Mouse (Mus musculus): ENCODE data around the gene Gpr183. TPM values are rescaled to one million over a fixed set of nuclear protein-coding genes. Genes with fewer than 3 reads are reported as not detected.

Gene Gpr183
- polyA plus RNA-seq, 1 experiment: 10.3 TPM

- TF ChIP-seq POLR2A (IDR thresholded peaks at IDR 0.05; ENCODE audit: control insufficient read depth, extremely low read depth, insufficient read depth, low read length, poor library complexity): no peak
- TF ChIP-seq CTCF (IDR thresholded peaks at IDR 0.05; ENCODE audit: borderline replicate concordance, control insufficient read depth, extremely low read depth, insufficient read depth, low read length, poor library complexity): no peak
- Histone ChIP-seq H3K36me3 (ENCODE audit: control insufficient read depth, insufficient read depth, low read length) (no peaks in the 10 kb centered on the region), H3K4me1 (replicated peaks; ENCODE audit: control insufficient read depth, insufficient read depth, low read length) (peaks cover 45% of the 10 kb centered on the region), H3K4me3 (ENCODE audit: control insufficient read depth, insufficient read depth, low read length) (no peak overlapping the region), H3K27ac (ENCODE audit: control insufficient read depth, insufficient read depth, low read length) (no peak overlapping the region), H3K27me3 (ENCODE audit: control insufficient read depth, insufficient read depth, low read length) (no peaks in the 10 kb centered on the region)
- 60% methylated on average over 5 of the region's 5 CpGs for WGBS
- no peak for DNase-seq
Observed at GRCm38 (mm10) chr14:121949897-121950296, 15.1 kb downstream of the Gpr183 start.

GRCm38 (mm10) chr14:121949436-121949835, 15.6 kb downstream of the Gpr183 start:
- Histone ChIP-seq H3K4me3 (ENCODE audit: control insufficient read depth, insufficient read depth, low read length) (no peak overlapping the region), H3K4me1 (replicated peaks; ENCODE audit: control insufficient read depth, insufficient read depth, low read length) (peaks cover 40% of the 10 kb centered on the region), H3K36me3 (ENCODE audit: control insufficient read depth, insufficient read depth, low read length) (no peaks in the 10 kb centered on the region), H3K27me3 (ENCODE audit: control insufficient read depth, insufficient read depth, low read length) (no peaks in the 10 kb centered on the region), H3K27ac (ENCODE audit: control insufficient read depth, insufficient read depth, low read length) (0 out of 2 replicates have a peak overlapping the region, but pooled peaks have one; percentile 15)
- no peak for TF ChIP-seq CTCF (IDR thresholded peaks at IDR 0.05; ENCODE audit: borderline replicate concordance, control insufficient read depth, extremely low read depth, insufficient read depth, low read length, poor library complexity)
- TF ChIP-seq POLR2A (IDR thresholded peaks at IDR 0.05; ENCODE audit: control insufficient read depth, extremely low read depth, insufficient read depth, low read length, poor library complexity): no peak
- DNase-seq: no peak
- WGBS: 96% methylated on average over 3 of the region's 3 CpGs

GRCm38 (mm10) chr14:121947966-121948365, 17.0 kb downstream of the Gpr183 start:
- H3K4me1 ChIP-seq (replicated peaks; ENCODE audit: control insufficient read depth, insufficient read depth, low read length): peaks cover 31% of the 10 kb centered on the region
- H3K27me3 ChIP-seq (ENCODE audit: control insufficient read depth, insufficient read depth, low read length): no peaks in the 10 kb centered on the region
- no peak overlapping the region for H3K4me3 ChIP-seq (ENCODE audit: control insufficient read depth, insufficient read depth, low read length)
- no peak overlapping the region; the same call in 1 of the 2 replicates for H3K27ac ChIP-seq (ENCODE audit: control insufficient read depth, insufficient read depth, low read length)
- DNase-seq: no peak
- no peaks in the 10 kb centered on the region for H3K36me3 ChIP-seq (ENCODE audit: control insufficient read depth, insufficient read depth, low read length)
- WGBS: 90% methylated on average over 3 of the region's 3 CpGs
- TF ChIP-seq CTCF (IDR thresholded peaks at IDR 0.05; ENCODE audit: borderline replicate concordance, control insufficient read depth, extremely low read depth, insufficient read depth, low read length, poor library complexity): no peak
- TF ChIP-seq POLR2A (IDR thresholded peaks at IDR 0.05; ENCODE audit: control insufficient read depth, extremely low read depth, insufficient read depth, low read length, poor library complexity): no peak

- peak overlapping the region; percentile 66; the same call in 1 of the 2 replicates for H3K27ac ChIP-seq (ENCODE audit: control insufficient read depth, insufficient read depth, low read length)
- no peak for DNase-seq
- TF ChIP-seq POLR2A (IDR thresholded peaks at IDR 0.05; ENCODE audit: control insufficient read depth, extremely low read depth, insufficient read depth, low read length, poor library complexity) (no peak), CTCF (IDR thresholded peaks at IDR 0.05; ENCODE audit: borderline replicate concordance, control insufficient read depth, extremely low read depth, insufficient read depth, low read length, poor library complexity) (no peak)
- H3K27me3 ChIP-seq (ENCODE audit: control insufficient read depth, insufficient read depth, low read length): no peaks in the 10 kb centered on the region
- H3K4me1 ChIP-seq (replicated peaks; ENCODE audit: control insufficient read depth, insufficient read depth, low read length): peaks cover 31% of the 10 kb centered on the region
- 70% methylated on average over 8 of the region's 8 CpGs for WGBS
- H3K4me3 ChIP-seq (ENCODE audit: control insufficient read depth, insufficient read depth, low read length): no peak overlapping the region
- H3K36me3 ChIP-seq (ENCODE audit: control insufficient read depth, insufficient read depth, low read length): no peaks in the 10 kb centered on the region
Observed at GRCm38 (mm10) chr14:121947201-121947760, 17.7 kb downstream of the Gpr183 start.

- no peaks in the 10 kb centered on the region for H3K36me3 ChIP-seq (ENCODE audit: control insufficient read depth, insufficient read depth, low read length)
- H3K4me1 ChIP-seq (replicated peaks; ENCODE audit: control insufficient read depth, insufficient read depth, low read length): peaks cover 28% of the 10 kb centered on the region
- no peaks in the 10 kb centered on the region for H3K27me3 ChIP-seq (ENCODE audit: control insufficient read depth, insufficient read depth, low read length)
- no peak for TF ChIP-seq POLR2A (IDR thresholded peaks at IDR 0.05; ENCODE audit: control insufficient read depth, extremely low read depth, insufficient read depth, low read length, poor library complexity)
- TF ChIP-seq CTCF (IDR thresholded peaks at IDR 0.05; ENCODE audit: borderline replicate concordance, control insufficient read depth, extremely low read depth, insufficient read depth, low read length, poor library complexity): no peak
- DNase-seq: no peak
- H3K27ac ChIP-seq (ENCODE audit: control insufficient read depth, insufficient read depth, low read length): peak overlapping the region; percentile 73
- 65% methylated on average over 8 of the region's 8 CpGs for WGBS
- H3K4me3 ChIP-seq (ENCODE audit: control insufficient read depth, insufficient read depth, low read length): no peak overlapping the region
Observed at GRCm38 (mm10) chr14:121946728-121947127, 18.3 kb downstream of the Gpr183 start.

GRCm38 (mm10) chr14:121946131-121946530, 18.9 kb downstream of the Gpr183 start:
- Histone ChIP-seq H3K27ac (ENCODE audit: control insufficient read depth, insufficient read depth, low read length) (peak overlapping the region; percentile 78), H3K4me3 (ENCODE audit: control insufficient read depth, insufficient read depth, low read length) (no peak overlapping the region), H3K27me3 (ENCODE audit: control insufficient read depth, insufficient read depth, low read length) (no peaks in the 10 kb centered on the region), H3K4me1 (replicated peaks; ENCODE audit: control insufficient read depth, insufficient read depth, low read length) (peaks cover 24% of the 10 kb centered on the region), H3K36me3 (ENCODE audit: control insufficient read depth, insufficient read depth, low read length) (no peaks in the 10 kb centered on the region)
- no peak for DNase-seq
- TF ChIP-seq CTCF (IDR thresholded peaks at IDR 0.05; ENCODE audit: borderline replicate concordance, control insufficient read depth, extremely low read depth, insufficient read depth, low read length, poor library complexity): no peak
- WGBS: 89% methylated on average over 5 of the region's 5 CpGs

- WGBS: 97% methylated on average over 3 of the region's 3 CpGs
- H3K27ac ChIP-seq (ENCODE audit: control insufficient read depth, insufficient read depth, low read length): peak overlapping the region; percentile 60; the same call in 1 of the 2 replicates
Observed at GRCm38 (mm10) chr14:121939582-121939981, 25.4 kb downstream of the Gpr183 start.

More at GRCm38 (mm10) chr14:121939582-121939981, 25.4 kb downstream of the Gpr183 start:
- no peaks in the 10 kb centered on the region for H3K36me3 ChIP-seq (ENCODE audit: control insufficient read depth, insufficient read depth, low read length)
- DNase-seq: no peak
- no peaks in the 10 kb centered on the region for H3K27me3 ChIP-seq (ENCODE audit: control insufficient read depth, insufficient read depth, low read length)
- H3K4me3 ChIP-seq (ENCODE audit: control insufficient read depth, insufficient read depth, low read length): no peak overlapping the region
- peaks cover 17% of the 10 kb centered on the region for H3K4me1 ChIP-seq (replicated peaks; ENCODE audit: control insufficient read depth, insufficient read depth, low read length)
- TF ChIP-seq POLR2A (IDR thresholded peaks at IDR 0.05; ENCODE audit: control insufficient read depth, extremely low read depth, insufficient read depth, low read length, poor library complexity) (no peak), CTCF (IDR thresholded peaks at IDR 0.05; ENCODE audit: borderline replicate concordance, control insufficient read depth, extremely low read depth, insufficient read depth, low read length, poor library complexity) (no peak)

All from thymus, adult 2 months (tissue).